Mouse (Mus musculus): Measurements from ENCODE around the gene Kdm5b. TPM values are rescaled to one million over a fixed set of nuclear protein-coding genes. Genes with fewer than 3 reads are reported as not detected.

Gene Kdm5b
- total RNA-seq, 2 experiments from 2014 or later = 17.2 to 17.7 TPM

Other genes starting within 250 kb of the Kdm5b start
- 1 to 10 TPM; 1.4 to 1.6 TPM for gene Ppfia4, start 227.2 kb upstream of the Kdm5b start, total RNA-seq (2021)
- 10 to 100 TPM; 21.6 to 22.1 TPM for gene Tmem183a, start 198.2 kb upstream of the Kdm5b start, total RNA-seq (2021)
- not detected for gene 4933406M09Rik, start 174.2 kb upstream of the Kdm5b start, total RNA-seq (2021)
- gene Cyb5r1, start 154.6 kb upstream of the Kdm5b start, total RNA-seq (2021) = 10 to 100 TPM; 26.1 to 27.0 TPM
- 100 to 1,000 TPM; 137 to 143 TPM for gene Adipor1, start 144.8 kb upstream of the Kdm5b start, total RNA-seq (2021)
- gene Klhl12, start 104.6 kb upstream of the Kdm5b start, total RNA-seq (2021) = 10 to 100 TPM; 20.3 to 21.5 TPM
- gene Rabif, start 65.5 kb upstream of the Kdm5b start, total RNA-seq (2021) = 1 to 10 TPM; 8.9 to 9.8 TPM
- not detected for gene Mgat4e, start 10.5 kb upstream of the Kdm5b start, total RNA-seq (2021)
- gene Syt2, start 86.5 kb downstream of the Kdm5b start, total RNA-seq (2021) = not detected

All from heart, postnatal 36 days (tissue).